Mouse (Mus musculus) thymus, adult 2 months (tissue): Measurements from ENCODE around the gene Dnajb2. TPM values are rescaled to one million over a fixed set of nuclear protein-coding genes. Genes with fewer than 3 reads are reported as not detected.
A peak's percentile ranks its signal among the peaks of the same experiment; 100 is the strongest.

Source experiments
- DNase-seq: peaks from one replicate; pipeline ENCODE4 v3.0.0; 2021
- H3K27ac ChIP-seq: fragments of 200-500 bp; 2 replicates; pipeline ENCODE4 v1.5.1; 2012; ENCODE audit warnings: low read length, control low read depth; ENCODE audit not compliant: control insufficient read depth, insufficient read depth
- H3K27me3 ChIP-seq: fragments of 200-500 bp; 2 replicates; pipeline ENCODE4 v1.6.1; 2012; ENCODE audit warnings: mild to moderate bottlenecking, low read length, moderate library complexity, mixed read lengths; ENCODE audit not compliant: control insufficient read depth, insufficient read depth
- H3K36me3 ChIP-seq: fragments of 200-500 bp; 2 replicates; pipeline ENCODE4 v1.6.1; 2012; ENCODE audit warnings: mild to moderate bottlenecking, low read length, moderate library complexity; ENCODE audit not compliant: control insufficient read depth, insufficient read depth
- H3K4me1 ChIP-seq: fragments of 200-500 bp; replicated peaks from 2 replicates; pipeline ENCODE4 v1.6.1; 2012; ENCODE audit warnings: low read length; ENCODE audit not compliant: control insufficient read depth, insufficient read depth
- H3K4me3 ChIP-seq: fragments of 200-500 bp; 2 replicates; pipeline ENCODE4 v1.5.1; 2012; ENCODE audit warnings: mild to moderate bottlenecking, low read length, control low read depth, moderate library complexity; ENCODE audit not compliant: control insufficient read depth, insufficient read depth
- CTCF ChIP-seq: fragments of 200-500 bp; IDR thresholded peaks from 2 replicates; pipeline ENCODE4 v1.5.1; 2012; ENCODE audit warnings: mild to moderate bottlenecking, control low read depth, low read length, moderate library complexity, borderline replicate concordance; ENCODE audit not compliant: control insufficient read depth, poor library complexity, insufficient read depth; ENCODE audit errors: extremely low read depth
- POLR2A ChIP-seq: fragments of 200-500 bp; IDR thresholded peaks from 2 replicates; pipeline ENCODE4 v1.6.1; 2012; ENCODE audit warnings: mild to moderate bottlenecking, low read length, control low read depth, moderate library complexity; ENCODE audit not compliant: control insufficient read depth, poor library complexity, insufficient read depth; ENCODE audit errors: extremely low read depth
- WGBS: fragments of 180-500 bp; shearing (Covaris S2); methylation state at CpG from one replicate; pipeline ENCODE4 v1.1.7; 2018; 5-methylcytosine and 5-hydroxymethylcytosine counted together
- polyA plus RNA-seq: library from polyadenylated mRNA; depleted of rRNA; stranded (reverse); fragments of >200 nt; gene quantifications from 2 replicates; pipeline ENCODE4 v1.2.3, GENCODE M21; 2012

Gene Dnajb2
- polyA plus RNA-seq, 1 experiment, result 22.3 TPM

GRCm38 (mm10) chr1:75277195-75278188, 41.3 kb downstream of the Dnajb2 start:
- WGBS, result 14% methylated on average over 23 of the region's 23 CpGs
- DNase-seq, result peak; percentile 31

GRCm38 (mm10) chr1:75278228-75278627, 42.0 kb downstream of the Dnajb2 start, which contains the start of gene Resp18:
Gene Resp18, minus strand, starts transcription at chr1:75278415.
- Histone ChIP-seq H3K4me3 (no peak within 1 kb of the TSS), H3K36me3 (no peaks in the 10 kb centered on the region), H3K27ac (no peak within 1 kb of the TSS), H3K27me3 (no peaks in the 10 kb centered on the region), H3K4me1 (no peaks in the 10 kb centered on the region)
- WGBS, result 11% methylated on average over 13 of the region's 13 CpGs
- no peak for DNase-seq
- TF ChIP-seq CTCF (no peak), POLR2A (no peak)

More at GRCm38 (mm10) chr1:75277195-75278188, 41.3 kb downstream of the Dnajb2 start:
- no peak overlapping the region for H3K4me3 ChIP-seq
- no peaks in the 10 kb centered on the region for H3K36me3 ChIP-seq
- H3K27ac ChIP-seq, result no peak overlapping the region
- H3K27me3 ChIP-seq, result no peaks in the 10 kb centered on the region
- H3K4me1 ChIP-seq, result no peaks in the 10 kb centered on the region
- TF ChIP-seq CTCF, result no peak
- no peak for TF ChIP-seq POLR2A

GRCm38 (mm10) chr1:75283017-75283416, 46.8 kb downstream of the Dnajb2 start:
- H3K4me1 ChIP-seq, result no peaks in the 10 kb centered on the region
- no peak overlapping the region for H3K4me3 ChIP-seq
- no peaks in the 10 kb centered on the region for H3K27me3 ChIP-seq
- WGBS, result 82% methylated on average over 5 of the region's 5 CpGs
- TF ChIP-seq POLR2A (no peak), CTCF (no peak)
- no peak overlapping the region for H3K27ac ChIP-seq
- no peak for DNase-seq
- H3K36me3 ChIP-seq, result no peaks in the 10 kb centered on the region

GRCm38 (mm10) chr1:75284911-75285310, 48.7 kb downstream of the Dnajb2 start:
- TF ChIP-seq POLR2A (no peak), CTCF (no peak)
- Histone ChIP-seq H3K27ac (no peak overlapping the region), H3K36me3 (no peaks in the 10 kb centered on the region), H3K4me3 (no peak overlapping the region), H3K4me1 (no peaks in the 10 kb centered on the region), H3K27me3 (no peaks in the 10 kb centered on the region)
- DNase-seq, result no peak
- WGBS, result 88% methylated on average over 7 of the region's 7 CpGs

GRCm38 (mm10) chr1:75289376-75289775, 53.2 kb downstream of the Dnajb2 start:
- H3K36me3 ChIP-seq, result no peaks in the 10 kb centered on the region
- no peak overlapping the region for H3K4me3 ChIP-seq
- no peak overlapping the region for H3K27ac ChIP-seq
- H3K4me1 ChIP-seq, result no peaks in the 10 kb centered on the region
- no peaks in the 10 kb centered on the region for H3K27me3 ChIP-seq
- 55% methylated on average over 7 of the region's 7 CpGs for WGBS
- TF ChIP-seq POLR2A (no peak), CTCF (no peak)
- no peak for DNase-seq

GRCm38 (mm10) chr1:75289888-75290431, 53.8 kb downstream of the Dnajb2 start:
- 80% methylated on average over 8 of the region's 8 CpGs for WGBS
- H3K4me3 ChIP-seq, result no peak overlapping the region

More at GRCm38 (mm10) chr1:75289888-75290431, 53.8 kb downstream of the Dnajb2 start:
- Histone ChIP-seq H3K4me1 (no peaks in the 10 kb centered on the region), H3K27me3 (no peaks in the 10 kb centered on the region), H3K27ac (no peak overlapping the region), H3K36me3 (no peaks in the 10 kb centered on the region)
- DNase-seq, result no peak
- no peak for TF ChIP-seq CTCF
- TF ChIP-seq POLR2A, result no peak
